Mouse (Mus musculus) erythroblast, embryonic 14.5 days (primary cell): ENCODE results near the gene Six3.

Source experiments
- GATA1 ChIP-seq: IDR thresholded peaks from 2 replicates; pipeline ENCODE4 v1.6.1; 2012; ENCODE audit warnings: low read length, inconsistent platforms, mixed read lengths
- TAL1 ChIP-seq: IDR thresholded peaks from 3 replicates; pipeline ENCODE4 v1.6.1; 2012; ENCODE audit warnings: low read length, inconsistent platforms, mixed read lengths

- TF ChIP-seq GATA1 (no peak), TAL1 (no peak)
Measured at GRCm38 (mm10) chr17:85596341-85596890, 17.0 kb upstream of the Six3 start.
